Mouse (Mus musculus) spleen, adult 2 months (tissue): ENCODE results near the gene Upp2. TPM values are rescaled to one million over a fixed set of nuclear protein-coding genes. Genes with fewer than 3 reads are reported as not detected.
A peak's percentile ranks its signal among the peaks of the same experiment; 100 is the strongest.

Experiments used
- DNase-seq, 2 experiments: peaks; one replicate each; pipeline versions ENCODE4 v3.0.0 to v3.0.0-alpha.2; 2012 to 2021; ENCODE audit warnings: low spot score in 2 of 2, low read depth in 1 of 2
- H3K27ac ChIP-seq: fragments of 200-500 bp; 2 replicates; pipeline ENCODE4 v1.5.1; 2012; ENCODE audit warnings: low read length, inconsistent platforms; ENCODE audit not compliant: insufficient read depth
- H3K27me3 ChIP-seq: fragments of 200-500 bp; 2 replicates; pipeline ENCODE4 v1.6.1; 2012; ENCODE audit warnings: mild to moderate bottlenecking, moderate library complexity, low read length, inconsistent platforms; ENCODE audit not compliant: control insufficient read depth, insufficient read depth
- H3K36me3 ChIP-seq: fragments of 200-500 bp; 2 replicates; pipeline ENCODE4 v1.6.1; 2012; ENCODE audit warnings: mild to moderate bottlenecking, low read length, inconsistent platforms; ENCODE audit not compliant: control insufficient read depth, insufficient read depth
- H3K4me1 ChIP-seq: fragments of 200-500 bp; 2 replicates; pipeline ENCODE4 v1.6.1; 2011; ENCODE audit warnings: inconsistent platforms; ENCODE audit not compliant: control insufficient read depth, insufficient read depth, insufficient read length
- H3K4me3 ChIP-seq: fragments of 200-500 bp; 2 replicates; pipeline ENCODE4 v1.5.1; 2011; ENCODE audit warnings: mild to moderate bottlenecking, inconsistent platforms; ENCODE audit not compliant: insufficient read depth, insufficient read length; ENCODE audit errors: extremely low read depth
- CTCF ChIP-seq: fragments of 200-500 bp; IDR thresholded peaks from 2 replicates; pipeline ENCODE4 v1.5.1; 2011; ENCODE audit warnings: mild to moderate bottlenecking, inconsistent platforms; ENCODE audit not compliant: insufficient read depth, insufficient read length, insufficient replicate concordance; ENCODE audit errors: extremely low read depth
- POLR2A ChIP-seq: fragments of 200-500 bp; IDR thresholded peaks from 2 replicates; pipeline ENCODE4 v1.6.1; 2011; ENCODE audit warnings: low read depth, low read length, inconsistent platforms
- WGBS: fragments of 180-500 bp; shearing (Covaris S2); methylation state at CpG from one replicate; pipeline ENCODE4 v1.1.7; 2018; 5-methylcytosine and 5-hydroxymethylcytosine counted together
- polyA plus RNA-seq: library from polyadenylated mRNA; depleted of rRNA; stranded (reverse); fragments of >200 nt; gene quantifications from 2 replicates; pipeline ENCODE4 v1.2.3, GENCODE M21; 2012

The Upp2 gene
- polyA plus RNA-seq, 1 experiment = 1.3 TPM

DNA sequence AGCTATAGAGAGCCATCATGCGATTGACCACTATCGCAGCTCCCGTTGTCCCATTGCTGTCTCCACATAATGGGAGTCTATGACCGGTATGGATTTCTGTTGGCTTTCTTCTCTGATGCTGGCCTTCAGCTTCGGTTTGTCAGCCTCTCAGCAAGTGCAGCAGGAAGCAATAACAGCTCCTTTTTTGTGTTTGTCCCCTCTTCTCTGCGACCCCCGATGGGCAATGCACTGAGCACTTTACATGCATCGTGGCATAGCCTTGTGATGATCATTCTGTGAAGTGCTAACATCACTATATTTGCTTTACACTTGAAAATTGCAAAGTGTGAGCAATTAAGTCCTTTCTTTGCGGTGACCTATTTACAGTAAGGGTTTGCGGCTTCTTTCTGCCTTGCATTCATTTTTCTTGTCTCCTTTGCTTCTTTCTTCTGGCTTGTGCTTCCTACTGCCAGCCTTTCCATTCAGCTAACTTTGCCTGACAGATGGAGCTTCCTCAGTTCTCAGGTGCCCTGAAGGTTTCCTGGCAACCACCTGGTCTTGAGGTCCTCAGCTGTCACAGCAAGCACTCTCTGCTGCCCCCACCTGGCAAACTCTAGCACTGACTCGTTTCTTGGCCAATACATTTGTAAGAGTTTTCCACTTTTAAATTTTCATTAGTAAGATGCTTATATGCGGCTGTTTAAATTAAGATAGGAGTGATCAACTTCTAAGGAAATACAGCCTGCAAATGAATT is 98.2 kb downstream of the Upp2 start:
- no peak overlapping the region for H3K4me3 ChIP-seq
- 81% methylated on average over 12 of the region's 12 CpGs for WGBS
- TF ChIP-seq POLR2A = no peak
- TF ChIP-seq CTCF = peak; percentile 63; the same call in 1 of the 2 replicates
- no peak overlapping the region for H3K27ac ChIP-seq
- peak in 1 of 2 experiments; percentile 29 for DNase-seq
- H3K4me1 ChIP-seq = no peaks in the 10 kb centered on the region
- H3K27me3 ChIP-seq = no peaks in the 10 kb centered on the region
- H3K36me3 ChIP-seq = no peaks in the 10 kb centered on the region

DNA sequence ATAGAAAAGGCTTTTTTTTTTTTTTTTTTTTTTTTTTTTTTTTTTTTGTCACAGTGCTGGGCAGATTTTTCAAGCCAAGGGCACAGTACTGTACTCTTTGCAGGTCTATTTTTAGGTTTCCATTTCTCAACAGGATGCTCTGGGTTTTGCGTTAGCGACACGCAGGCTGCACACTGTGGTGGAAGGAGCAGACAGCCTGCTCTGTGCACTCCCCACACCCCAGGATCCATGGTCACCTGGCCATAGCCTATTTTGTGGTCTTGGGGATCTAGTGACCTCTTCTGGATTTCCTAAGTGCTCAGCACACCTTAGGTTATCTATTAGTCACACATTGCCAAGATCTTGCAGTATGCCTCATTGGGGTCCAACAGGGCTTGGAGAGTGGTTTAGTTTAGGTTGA is 100.2 kb downstream of the Upp2 start:
- no peaks in the 10 kb centered on the region for H3K27me3 ChIP-seq
- 13% methylated on average over 3 of the region's 3 CpGs for WGBS
- no peaks in the 10 kb centered on the region for H3K36me3 ChIP-seq
- no peak overlapping the region for H3K4me3 ChIP-seq
- DNase-seq = no peak
- H3K4me1 ChIP-seq = no peaks in the 10 kb centered on the region
- no peak for TF ChIP-seq CTCF
- TF ChIP-seq POLR2A = no peak
- no peak overlapping the region for H3K27ac ChIP-seq

- TF ChIP-seq POLR2A (no peak), CTCF (peak; percentile 30; the same call in 1 of the 2 replicates)
- no peaks in the 10 kb centered on the region for H3K27me3 ChIP-seq
- 51% methylated on average over 9 of the region's 9 CpGs for WGBS
- H3K27ac ChIP-seq = no peak overlapping the region
- no peaks in the 10 kb centered on the region for H3K36me3 ChIP-seq
- no peaks in the 10 kb centered on the region for H3K4me1 ChIP-seq
- no peak overlapping the region for H3K4me3 ChIP-seq
- no peak for DNase-seq
Observed at GRCm38 (mm10) chr2:58667991-58668390, 100.9 kb downstream of the Upp2 start.

DNA sequence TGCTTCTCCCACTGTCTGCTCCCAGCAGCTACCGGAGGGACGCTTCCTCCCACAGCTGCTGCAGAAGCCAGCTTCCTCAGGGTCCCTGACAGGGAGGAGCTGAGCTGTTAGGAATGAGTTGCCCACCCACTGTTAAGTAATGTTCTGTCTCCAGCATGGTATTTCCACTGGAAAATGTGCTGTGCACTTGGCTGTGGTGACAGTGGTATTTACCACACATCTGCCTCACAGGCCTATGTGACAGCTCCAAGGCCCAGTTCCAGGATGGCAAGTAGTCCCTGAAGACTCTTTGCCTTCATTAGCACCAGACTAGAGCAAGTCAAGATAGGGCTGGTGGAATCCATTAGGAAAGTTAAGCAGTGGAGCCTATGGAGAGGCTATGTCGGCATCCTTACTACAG is 102.0 kb downstream of the Upp2 start:
- 97% methylated on average over 3 of the region's 3 CpGs for WGBS
- H3K4me3 ChIP-seq = no peak overlapping the region
- H3K27me3 ChIP-seq = no peaks in the 10 kb centered on the region
- no peaks in the 10 kb centered on the region for H3K36me3 ChIP-seq
- no peak for DNase-seq
- TF ChIP-seq CTCF = no peak
- no peak for TF ChIP-seq POLR2A
- no peaks in the 10 kb centered on the region for H3K4me1 ChIP-seq
- H3K27ac ChIP-seq = no peak overlapping the region

DNA sequence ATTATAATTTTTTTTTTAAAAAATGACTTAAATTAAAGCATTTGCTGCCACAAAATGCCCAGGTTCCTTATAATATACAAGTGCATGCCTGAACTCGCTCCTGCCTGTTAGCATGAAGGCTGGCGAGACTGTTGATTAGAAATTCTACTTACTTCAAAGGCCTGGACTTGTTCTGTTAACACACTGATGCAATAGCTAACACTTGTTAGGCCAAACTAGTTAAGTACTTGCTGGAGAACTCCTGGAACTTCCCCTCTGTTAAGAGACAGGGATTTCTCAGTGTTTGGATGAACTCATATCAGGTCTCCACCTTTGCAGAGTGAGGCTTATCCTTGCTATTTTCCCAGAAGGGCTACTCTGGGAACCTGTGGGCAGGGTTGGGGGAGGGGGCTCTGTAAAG is 105.4 kb downstream of the Upp2 start:
- H3K4me1 ChIP-seq = no peaks in the 10 kb centered on the region
- no peak for DNase-seq
- H3K4me3 ChIP-seq = no peak overlapping the region
- H3K27ac ChIP-seq = no peak overlapping the region
- WGBS = 95% methylated on average over 2 of the region's 2 CpGs
- H3K27me3 ChIP-seq = no peaks in the 10 kb centered on the region
- no peak for TF ChIP-seq CTCF
- TF ChIP-seq POLR2A = no peak
- H3K36me3 ChIP-seq = no peaks in the 10 kb centered on the region

GRCm38 (mm10) chr2:58679968-58680367 is 112.9 kb downstream of the Upp2 start:
- Histone ChIP-seq H3K27me3 (no peaks in the 10 kb centered on the region), H3K27ac (no peak overlapping the region), H3K36me3 (no peaks in the 10 kb centered on the region), H3K4me3 (no peak overlapping the region), H3K4me1 (no peaks in the 10 kb centered on the region)
- no peak for TF ChIP-seq CTCF
- no peak for TF ChIP-seq POLR2A
- DNase-seq = no peak
- WGBS = 85% methylated on average over 12 of the region's 12 CpGs

DNA sequence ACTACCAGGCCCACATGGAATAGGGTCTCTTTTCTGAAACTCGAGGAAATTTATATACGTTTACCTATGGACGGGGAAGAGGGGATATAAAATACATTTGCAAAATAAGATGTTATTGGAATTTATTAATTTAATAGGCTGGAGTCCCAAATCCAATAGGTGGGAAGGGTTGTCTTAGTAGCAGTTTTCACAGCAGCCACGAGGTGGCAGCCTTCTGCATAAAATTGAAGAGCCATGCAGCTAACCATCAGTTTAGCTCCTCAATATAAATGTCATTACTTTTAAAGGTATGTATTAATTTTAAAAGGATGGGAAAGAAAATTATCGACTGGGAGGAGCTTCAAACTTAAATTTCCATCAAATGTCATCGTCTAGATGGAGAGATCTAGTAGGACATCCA is 113.7 kb downstream of the Upp2 start:
- 46% methylated on average over 6 of the region's 6 CpGs for WGBS
- DNase-seq = no peak
- Histone ChIP-seq H3K36me3 (no peaks in the 10 kb centered on the region), H3K27me3 (no peaks in the 10 kb centered on the region), H3K27ac (no peak overlapping the region), H3K4me1 (no peaks in the 10 kb centered on the region), H3K4me3 (no peak overlapping the region)
- no peak for TF ChIP-seq POLR2A
- TF ChIP-seq CTCF = no peak
